Mouse (Mus musculus) testis, adult 2 months (tissue): ENCODE data around the gene Olfr1490. TPM values are rescaled to one million over a fixed set of nuclear protein-coding genes. Genes with fewer than 3 reads are reported as not detected.
"Not testable (repeated sequence)": the region's sequence is repeated elsewhere in the genome, so short reads cannot be mapped to it uniquely, and the experiment has no call there.

Experiments used
- H3K27ac ChIP-seq: fragments of 200-500 bp; 2 replicates; pipeline ENCODE4 v1.5.1; 2012; ENCODE audit warnings: low read depth, low read length; ENCODE audit not compliant: control insufficient read depth, insufficient read depth
- H3K27me3 ChIP-seq: fragments of 200-500 bp; 2 replicates; pipeline ENCODE4 v1.6.1; 2012; ENCODE audit warnings: mild to moderate bottlenecking, low read length, moderate library complexity; ENCODE audit not compliant: control insufficient read depth, insufficient read depth
- H3K36me3 ChIP-seq: fragments of 200-500 bp; 2 replicates; pipeline ENCODE4 v1.6.1; 2012; ENCODE audit warnings: mild to moderate bottlenecking, low read length; ENCODE audit not compliant: control insufficient read depth, insufficient read depth
- H3K4me1 ChIP-seq: fragments of 200-500 bp; 2 replicates; pipeline ENCODE4 v1.6.1; 2012; ENCODE audit warnings: low read length; ENCODE audit not compliant: control insufficient read depth, insufficient read depth
- H3K4me3 ChIP-seq: fragments of 200-500 bp; 2 replicates; pipeline ENCODE4 v1.5.1; 2012; ENCODE audit warnings: low read depth, mild to moderate bottlenecking, low read length, moderate library complexity, mixed read lengths; ENCODE audit not compliant: control insufficient read depth
- CTCF ChIP-seq: fragments of 200-500 bp; IDR thresholded peaks from 2 replicates; pipeline ENCODE4 v1.5.1; 2012; ENCODE audit warnings: low read depth, mild to moderate bottlenecking, inconsistent platforms, low read length, moderate library complexity; ENCODE audit not compliant: control insufficient read depth, insufficient read depth, insufficient replicate concordance
- POLR2A ChIP-seq: fragments of 200-500 bp; IDR thresholded peaks from 2 replicates; pipeline ENCODE4 v1.6.1; 2012; ENCODE audit warnings: low read depth, mild to moderate bottlenecking, inconsistent platforms, low read length, moderate library complexity; ENCODE audit not compliant: control insufficient read depth
- polyA plus RNA-seq: library from polyadenylated mRNA; depleted of rRNA; stranded (reverse); fragments of >200 nt; gene quantifications from 2 replicates; pipeline ENCODE4 v1.2.3, GENCODE M21; 2012; rRNA removed

Gene Olfr1490
- polyA plus RNA-seq: not detected in 2 replicates

GRCm38 (mm10) chr19:13650791-13651190 lies at the start of gene Olfr1490:
Gene Olfr1490, plus strand, starts transcription at chr19:13651091.
- no peak within 1 kb of the TSS for H3K27ac ChIP-seq
- no peaks in the 10 kb centered on the region for H3K4me1 ChIP-seq
- H3K4me3 ChIP-seq: no peak within 1 kb of the TSS
- H3K27me3 ChIP-seq: no peaks in the 10 kb centered on the region
- no peaks in the 10 kb centered on the region for H3K36me3 ChIP-seq
- TF ChIP-seq POLR2A (no peak), CTCF (no peak)

GRCm38 (mm10) chr19:13617075-13617474 lies 33.8 kb upstream of the Olfr1490 start, which contains the start of gene Olfr1487:
Gene Olfr1487, plus strand, starts transcription at chr19:13617375.
- not testable (repeated sequence) for H3K4me3 ChIP-seq, H3K27ac ChIP-seq, H3K36me3 ChIP-seq, H3K27me3 ChIP-seq, H3K4me1 ChIP-seq

- no peak for TF ChIP-seq CTCF
- TF ChIP-seq POLR2A: no peak
- no peaks in the 10 kb centered on the region for H3K36me3 ChIP-seq
- no peak within 1 kb of the TSS for H3K27ac ChIP-seq
- H3K27me3 ChIP-seq: no peaks in the 10 kb centered on the region
- no peaks in the 10 kb centered on the region for H3K4me1 ChIP-seq
- H3K4me3 ChIP-seq: no peak within 1 kb of the TSS
Observed at GRCm38 (mm10) chr19:13631321-13631720, 19.6 kb upstream of the Olfr1490 start, which contains the start of gene Olfr1489. Gene Olfr1489, plus strand, starts transcription at chr19:13631621.

- Histone ChIP-seq H3K4me3 (no peak within 1 kb of the TSS), H3K27ac (no peak within 1 kb of the TSS), H3K36me3 (no peaks in the 10 kb centered on the region), H3K4me1 (no peaks in the 10 kb centered on the region), H3K27me3 (no peaks in the 10 kb centered on the region)
- TF ChIP-seq POLR2A (no peak), CTCF (no peak)
Observed at GRCm38 (mm10) chr19:13696968-13697367, 46.1 kb downstream of the Olfr1490 start, which contains the start of gene Olfr1491. Gene Olfr1491, plus strand, starts transcription at chr19:13697268.

Other genes starting within 250 kb of the Olfr1490 start
- gene Olfr1469, start 243.2 kb upstream of the Olfr1490 start, polyA plus RNA-seq: not detected in 2 replicates
- not detected in 2 replicates for gene Olfr1471, start 207.7 kb upstream of the Olfr1490 start, polyA plus RNA-seq
- gene Olfr1472, start 195.0 kb upstream of the Olfr1490 start, polyA plus RNA-seq: not detected in 2 replicates
- gene Olfr1474, start 181.5 kb upstream of the Olfr1490 start, polyA plus RNA-seq: not detected in 2 replicates
- gene Olfr1475, start 170.9 kb upstream of the Olfr1490 start, polyA plus RNA-seq: not detected in 2 replicates
- not detected in 2 replicates for gene Olfr1477, start 150.5 kb upstream of the Olfr1490 start, polyA plus RNA-seq
- gene Olfr1480, start 123.2 kb upstream of the Olfr1490 start, polyA plus RNA-seq: not detected in 2 replicates
- not detected in 2 replicates for gene Olfr1484, start 67.6 kb upstream of the Olfr1490 start, polyA plus RNA-seq
- gene Olfr1487, start 33.7 kb upstream of the Olfr1490 start, polyA plus RNA-seq: not detected in 2 replicates
- not detected in 2 replicates for gene Olfr1489, start 19.5 kb upstream of the Olfr1490 start, polyA plus RNA-seq
- not detected in 2 replicates for gene Olfr1491, start 46.2 kb downstream of the Olfr1490 start, polyA plus RNA-seq
- gene Olfr1493-ps1, start 72.2 kb downstream of the Olfr1490 start, polyA plus RNA-seq: not detected in 2 replicates
- gene Olfr1494, start 88.6 kb downstream of the Olfr1490 start, polyA plus RNA-seq: not detected in 2 replicates
- not detected in 2 replicates for gene Olfr1495, start 113.5 kb downstream of the Olfr1490 start, polyA plus RNA-seq
- not detected in 2 replicates for gene Olfr1496, start 126.8 kb downstream of the Olfr1490 start, polyA plus RNA-seq
- gene Olfr1497, start 147.1 kb downstream of the Olfr1490 start, polyA plus RNA-seq: 0.14 and 0.19 TPM in 2 replicates
- not detected in 2 replicates for gene Olfr1499, start 168.4 kb downstream of the Olfr1490 start, polyA plus RNA-seq
- not detected in 2 replicates for gene Olfr1500, start 179.4 kb downstream of the Olfr1490 start, polyA plus RNA-seq
- not detected in 2 replicates for gene Olfr1501, start 199.6 kb downstream of the Olfr1490 start, polyA plus RNA-seq
- gene Olfr1502, start 210.7 kb downstream of the Olfr1490 start, polyA plus RNA-seq: not detected in 2 replicates
- not detected in 2 replicates for gene Olfr1504, start 246.8 kb downstream of the Olfr1490 start, polyA plus RNA-seq